Mouse (Mus musculus) liver, embryonic 13.5 days (tissue): ENCODE measurements around the gene Anapc11. TPM values are rescaled to one million over a fixed set of nuclear protein-coding genes. Genes with fewer than 3 reads are reported as not detected.
"Not testable (repeated sequence)": the region's sequence is repeated elsewhere in the genome, so short reads cannot be mapped to it uniquely, and the experiment has no call there.

ENCODE experiments used
- ATAC-seq: fragments of 200-750 bp; cut with Nextera tagmentation; 2 replicates; pipeline ENCODE4 v1.8.0; 2017; ENCODE audit warnings: low read depth, mild to moderate bottlenecking, moderate number of reproducible peaks, moderate library complexity
- DNase-seq: peaks from one replicate; pipeline ENCODE4 v3.0.0; 2022
- H3K27ac ChIP-seq: fragments of 300-500 bp; sonication (generic); 2 replicates; pipeline ENCODE4 v1.5.1; 2015; ENCODE audit warnings: moderate library complexity, mild to moderate bottlenecking, inconsistent platforms
- H3K27me3 ChIP-seq: fragments of 300-500 bp; sonication (generic); 2 replicates; pipeline ENCODE4 v1.6.1; 2015; ENCODE audit warnings: mild to moderate bottlenecking, inconsistent platforms
- H3K36me3 ChIP-seq: fragments of 300-500 bp; sonication (generic); 2 replicates; pipeline ENCODE4 v1.6.1; 2015; ENCODE audit warnings: mild to moderate bottlenecking, inconsistent platforms
- H3K4me1 ChIP-seq: fragments of 300-500 bp; sonication (generic); replicated peaks from 2 replicates; pipeline ENCODE4 v1.6.1; 2015; ENCODE audit warnings: inconsistent platforms
- H3K4me2 ChIP-seq: fragments of 300-500 bp; sonication (generic); 2 replicates; pipeline ENCODE4 v1.6.1; 2015; ENCODE audit warnings: inconsistent platforms, mild to moderate bottlenecking, moderate library complexity
- H3K4me3 ChIP-seq: fragments of 300-500 bp; sonication (generic); replicated peaks from 2 replicates; pipeline ENCODE4 v1.5.1; 2015; ENCODE audit warnings: mild to moderate bottlenecking, inconsistent platforms
- H3K9ac ChIP-seq: fragments of 300-500 bp; sonication (generic); 2 replicates; pipeline ENCODE4 v1.6.1; 2015; ENCODE audit warnings: mild to moderate bottlenecking, inconsistent platforms
- H3K9me3 ChIP-seq: fragments of 300-500 bp; sonication (generic); replicated peaks from 2 replicates; pipeline ENCODE4 v1.6.1; 2016; ENCODE audit warnings: inconsistent platforms
- WGBS: fragments of 180-500 bp; shearing (Covaris S2); methylation state at CpG from one replicate; pipeline ENCODE4 v1.1.7; 2015; ENCODE audit not compliant: insufficient replicate concordance; 5-methylcytosine and 5-hydroxymethylcytosine counted together
- polyA plus RNA-seq: library from polyadenylated mRNA; unstranded; fragments of >200 nt; fragmentation: Nextera tagmentation; extraction: Ambion mirVana; gene quantifications from 2 replicates; pipeline ENCODE4 v1.2.1, GENCODE M21; 2015

The Anapc11 gene
- 99.1 and 102 TPM in 2 replicates for polyA plus RNA-seq

DNA sequence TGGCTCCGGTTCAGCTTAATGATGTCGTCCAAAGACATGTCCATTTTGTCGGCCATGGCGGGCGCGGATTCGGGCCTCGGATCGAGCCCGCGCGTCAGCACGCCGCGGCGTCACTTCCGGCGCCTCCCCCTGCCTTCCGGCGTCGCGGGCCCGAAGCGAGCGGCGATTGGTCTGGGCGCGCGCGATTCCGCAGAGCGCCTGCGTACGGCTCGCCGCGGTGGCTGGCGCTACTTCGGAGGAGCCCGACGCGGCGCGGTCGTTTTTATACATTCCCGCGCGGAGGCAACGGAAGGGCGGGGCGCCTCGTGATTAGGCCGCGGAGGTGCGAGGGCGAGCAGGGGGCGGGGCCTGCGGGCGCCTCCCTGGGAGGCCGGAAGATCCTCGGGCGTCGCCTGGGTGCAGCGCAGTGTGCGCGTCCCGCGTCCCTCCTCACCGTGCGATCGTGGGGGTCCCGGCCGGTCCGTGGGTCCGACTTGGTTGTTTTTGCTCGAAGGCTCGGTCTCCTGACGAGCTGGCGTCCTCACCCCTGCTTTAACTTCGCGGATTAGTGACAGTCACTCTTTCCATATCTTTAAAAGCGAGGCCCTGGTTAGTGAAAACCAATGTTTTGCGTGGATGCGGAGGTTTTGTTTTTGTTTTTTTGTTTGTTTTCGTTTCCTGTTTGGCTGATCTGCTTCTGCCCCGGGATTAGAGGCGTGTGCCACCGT lies at the start of gene Anapc11, which contains the start of gene Alyref:
Anapc11 (plus strand) TSS at position 139 of the 707 bp plus-strand sequence.
Alyref (minus strand) TSS at position 83 of the 707 bp plus-strand sequence.
- peak within 1 kb of the TSS; percentile 99 for H3K4me3 ChIP-seq
- H3K4me1 ChIP-seq, result peaks cover 84% of the 10 kb centered on the region
- under 1% methylated on average over 88 of the region's 88 CpGs for WGBS
- H3K27ac ChIP-seq, result peak within 1 kb of the TSS; percentile 95
- peak within 1 kb of the TSS; percentile 98 for H3K4me2 ChIP-seq
- no peaks in the 10 kb centered on the region for H3K27me3 ChIP-seq
- no peaks in the 10 kb centered on the region for H3K9me3 ChIP-seq
- ATAC-seq (peak; percentile 97), DNase-seq (peak; percentile 92)
- peak within 1 kb of the TSS; percentile 99 for H3K9ac ChIP-seq
- peaks cover 68% of the 10 kb centered on the region for H3K36me3 ChIP-seq

DNA sequence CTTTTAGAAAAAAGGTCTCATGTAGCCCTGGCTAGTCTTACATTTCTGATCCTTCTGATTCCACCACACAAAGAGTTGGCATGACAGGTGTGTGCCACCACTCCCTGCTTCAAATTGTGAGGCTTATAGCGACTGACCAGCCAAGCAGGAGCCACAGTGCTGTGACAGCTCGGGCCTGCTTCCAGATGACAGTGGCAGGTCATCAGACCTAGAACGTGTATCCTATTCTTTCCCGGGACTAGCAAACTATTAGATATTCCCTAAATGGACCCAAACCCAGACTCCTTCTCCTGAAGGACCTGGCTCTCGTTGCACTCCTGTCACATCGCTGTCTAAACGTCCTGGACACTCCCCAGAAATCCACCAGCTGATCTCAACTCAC lies 49.4 kb upstream of the Anapc11 start:
- DNase-seq, result no peak
- peak overlapping the region; percentile 97 for H3K27ac ChIP-seq
- peaks cover 54% of the 10 kb centered on the region for H3K4me1 ChIP-seq
- peak overlapping the region; percentile 97 for H3K9ac ChIP-seq
- peak overlapping the region; percentile 84 for H3K4me3 ChIP-seq
- H3K27me3 ChIP-seq, result no peaks in the 10 kb centered on the region
- no peak for ATAC-seq
- H3K9me3 ChIP-seq, result no peaks in the 10 kb centered on the region
- H3K4me2 ChIP-seq, result peak overlapping the region; percentile 97
- H3K36me3 ChIP-seq, result peaks cover 13% of the 10 kb centered on the region
- WGBS, result 17% methylated on average over 7 of the region's 7 CpGs

DNA sequence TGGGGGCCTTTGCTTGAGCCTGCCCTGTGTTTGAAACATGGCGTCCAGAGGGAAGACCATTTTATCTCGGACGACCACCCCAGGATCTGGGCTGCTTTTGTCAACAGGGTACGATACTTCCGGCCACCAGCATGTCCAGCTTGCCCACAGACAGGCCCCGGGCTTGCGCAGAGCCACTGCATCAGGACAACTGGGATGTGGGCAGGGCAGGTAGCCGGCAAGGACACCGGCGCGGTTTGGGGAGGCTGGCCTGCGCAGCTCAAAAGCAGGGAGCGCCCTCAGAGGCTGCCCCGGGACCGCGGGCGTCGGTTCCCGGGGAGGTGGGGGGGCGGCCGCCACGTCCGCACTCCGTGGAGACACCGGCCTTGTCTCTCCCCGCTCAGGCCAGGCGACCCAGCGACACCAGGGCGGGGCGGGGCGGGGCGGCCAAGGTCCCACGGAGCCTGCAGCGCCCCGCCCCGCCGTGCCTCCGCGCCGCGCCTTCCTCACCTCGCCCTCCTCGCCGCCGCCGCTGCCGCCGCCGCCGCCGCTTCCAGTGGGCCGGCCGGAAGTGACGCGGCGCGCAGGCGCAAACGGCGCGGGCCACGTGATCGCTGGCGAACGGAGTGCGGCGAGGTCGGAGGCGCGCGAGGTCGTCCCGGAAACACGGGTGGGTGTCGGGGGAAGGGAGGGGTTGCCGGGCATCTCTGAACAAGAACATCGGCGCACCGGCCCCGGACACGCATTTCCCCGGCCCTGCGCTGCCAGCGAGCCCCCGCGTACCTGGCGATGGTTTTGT lies 48.9 kb upstream of the Anapc11 start, which contains the start of gene Mcrip1:
Mcrip1 (minus strand) TSS at position 560 of the 778 bp plus-strand sequence.
- peaks cover 8% of the 10 kb centered on the region for H3K36me3 ChIP-seq
- under 1% methylated on average over 84 of the region's 87 CpGs for WGBS
- DNase-seq, result peak; percentile 85

DNA sequence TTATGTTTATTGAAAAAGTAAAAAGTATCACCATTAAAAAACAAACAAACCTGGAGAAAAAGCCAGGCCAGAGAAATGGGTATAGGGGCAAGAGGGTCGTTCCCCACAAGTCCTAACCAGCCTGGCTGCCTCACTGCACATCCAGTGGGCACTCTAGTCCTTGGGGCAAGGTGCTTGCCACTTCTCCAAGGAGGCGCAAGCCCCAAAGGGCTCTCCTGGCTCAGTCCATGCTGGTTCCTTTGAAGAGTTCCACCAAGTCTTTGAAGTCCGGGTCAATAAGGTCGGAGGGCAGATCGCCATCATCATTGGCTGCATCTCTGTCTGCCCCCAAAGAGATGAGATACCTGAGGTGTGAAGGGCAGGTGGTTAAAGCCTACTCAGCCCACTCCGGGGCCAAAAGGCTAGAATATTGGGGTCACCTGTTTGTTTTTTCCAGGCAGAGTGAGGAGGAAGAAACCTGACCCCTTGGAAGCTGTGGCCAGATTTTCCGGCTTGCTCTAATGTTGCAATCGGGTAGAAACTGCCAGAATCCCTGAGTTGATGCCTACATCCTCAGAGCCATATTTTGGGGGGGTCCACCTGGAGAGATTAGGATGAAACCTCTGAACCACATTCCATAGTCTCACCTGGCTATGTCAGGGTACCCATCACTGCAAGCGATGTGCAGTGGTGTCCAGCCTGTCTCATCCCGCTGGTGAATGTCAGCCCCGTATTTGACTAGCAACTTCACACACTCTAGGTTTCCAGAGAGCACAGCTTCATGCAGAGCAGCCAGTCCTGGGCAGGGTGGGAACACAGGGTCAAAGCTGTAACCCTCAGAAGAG lies 48.0 kb upstream of the Anapc11 start:
- Histone ChIP-seq H3K4me2 (peak overlapping the region; percentile 97), H3K9ac (peak overlapping the region; percentile 97), H3K27ac (peak overlapping the region; percentile 97), H3K36me3 (no peaks in the 10 kb centered on the region), H3K27me3 (no peaks in the 10 kb centered on the region), H3K9me3 (no peaks in the 10 kb centered on the region), H3K4me1 (peaks cover 50% of the 10 kb centered on the region), H3K4me3 (peak overlapping the region; percentile 84)
- no peak for DNase-seq
- WGBS, result 66% methylated on average over 11 of the region's 11 CpGs
- ATAC-seq, result no peak

More for the DNA sequence above, 48.9 kb upstream of the Anapc11 start, which contains the start of gene Mcrip1:
- Histone ChIP-seq H3K4me1 (peaks cover 54% of the 10 kb centered on the region), H3K27me3 (no peaks in the 10 kb centered on the region), H3K4me2 (peak within 1 kb of the TSS; percentile 97), H3K4me3 (peak within 1 kb of the TSS; percentile 84), H3K9ac (peak within 1 kb of the TSS; percentile 97), H3K27ac (peak within 1 kb of the TSS; percentile 97), H3K9me3 (no peaks in the 10 kb centered on the region)
- peak; percentile 94 for ATAC-seq

DNA sequence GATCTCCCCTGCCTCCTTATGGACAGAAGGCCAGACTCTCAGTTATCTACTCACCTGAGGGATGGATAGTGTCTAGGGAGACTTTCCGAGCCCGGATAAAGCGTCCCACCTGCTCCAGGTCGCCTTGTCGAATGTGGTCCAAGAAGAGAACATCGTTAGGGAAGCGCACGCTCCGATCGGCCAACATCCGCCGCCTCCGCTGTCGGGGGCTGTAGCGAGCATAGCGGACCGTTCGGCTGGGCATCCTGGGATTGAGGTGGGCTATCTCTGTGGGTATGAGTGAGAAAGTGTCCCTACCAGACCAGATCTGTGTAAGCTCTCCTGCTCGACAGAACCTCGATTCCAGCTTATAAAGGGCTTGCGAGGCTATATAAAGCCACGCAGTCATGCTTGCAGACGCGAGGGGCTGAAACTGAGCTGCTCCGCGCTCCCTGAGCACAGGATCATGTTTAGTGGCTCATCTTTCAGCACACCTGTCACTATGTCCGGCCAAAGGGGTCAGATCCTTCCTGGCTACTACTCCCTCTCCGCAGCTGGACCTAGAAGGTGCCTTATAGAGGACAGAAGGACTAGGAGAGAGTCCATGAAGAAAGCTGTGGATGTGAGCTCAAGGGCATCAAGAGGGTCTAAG lies 47.3 kb upstream of the Anapc11 start, which contains the start of gene Ppp1r27:
Ppp1r27 (minus strand) TSS at position 323 of the 631 bp plus-strand sequence.
- no peak for ATAC-seq
- 89% methylated on average over 28 of the region's 28 CpGs for WGBS

DNA sequence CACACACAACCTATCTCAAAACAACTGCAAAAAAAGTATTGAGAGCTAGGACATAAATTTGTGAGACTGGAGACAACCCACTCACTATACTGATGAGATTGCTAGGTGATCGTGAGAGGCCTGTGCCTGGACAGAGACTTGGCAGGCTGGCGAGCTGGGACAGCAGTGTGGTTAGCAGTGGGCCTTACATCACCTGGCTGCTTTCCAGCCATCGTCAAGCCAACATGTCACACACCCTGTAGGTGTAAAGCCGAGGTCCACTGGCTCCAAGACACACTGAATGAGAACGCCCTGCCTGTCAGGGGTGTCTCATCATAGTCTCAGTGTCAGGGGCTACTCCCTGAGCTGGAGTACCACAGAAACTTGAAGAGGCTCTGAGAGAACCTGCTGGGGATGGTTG lies 45.5 kb upstream of the Anapc11 start:
- H3K4me1 ChIP-seq, result peaks cover 27% of the 10 kb centered on the region
- H3K36me3 ChIP-seq, result no peaks in the 10 kb centered on the region
- H3K27ac ChIP-seq, result no peak overlapping the region
- no peak overlapping the region for H3K4me2 ChIP-seq
- no peak overlapping the region for H3K9ac ChIP-seq
- WGBS, result 62% methylated on average over 5 of the region's 5 CpGs
- H3K9me3 ChIP-seq, result no peaks in the 10 kb centered on the region
- DNase-seq, result no peak
- H3K27me3 ChIP-seq, result no peaks in the 10 kb centered on the region
- no peak for ATAC-seq
- no peak overlapping the region for H3K4me3 ChIP-seq

More for the DNA sequence above, 47.3 kb upstream of the Anapc11 start, which contains the start of gene Ppp1r27:
- Histone ChIP-seq H3K27ac (peak within 1 kb of the TSS; percentile 97), H3K36me3 (no peaks in the 10 kb centered on the region), H3K27me3 (no peaks in the 10 kb centered on the region), H3K4me2 (peak within 1 kb of the TSS; percentile 97), H3K9ac (peak within 1 kb of the TSS; percentile 97), H3K9me3 (no peaks in the 10 kb centered on the region), H3K4me3 (peak within 1 kb of the TSS; percentile 84), H3K4me1 (peaks cover 45% of the 10 kb centered on the region)
- DNase-seq, result no peak

DNA sequence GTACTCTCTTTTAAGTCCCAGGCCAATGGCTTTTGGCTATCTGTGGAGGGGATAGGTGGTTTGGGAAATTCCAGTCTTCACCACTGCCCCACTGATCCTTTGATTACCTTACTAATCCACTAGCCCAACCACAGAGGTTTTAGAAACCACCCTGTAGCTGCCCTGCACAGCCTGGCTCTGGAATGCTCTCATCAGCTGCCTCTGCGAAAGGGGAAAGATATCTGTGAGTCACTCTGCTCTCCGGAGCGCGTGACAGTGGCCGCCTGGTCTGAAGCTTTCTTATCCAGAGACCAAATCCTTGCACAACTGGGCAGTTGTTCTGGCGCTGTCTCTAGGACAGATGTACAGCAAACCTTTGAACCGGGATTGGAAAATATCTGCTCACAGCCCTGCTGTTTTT lies 43.4 kb upstream of the Anapc11 start:
- Histone ChIP-seq H3K4me2 (no peak overlapping the region), H3K27ac (no peak overlapping the region), H3K36me3 (peaks cover 7% of the 10 kb centered on the region), H3K27me3 (no peaks in the 10 kb centered on the region), H3K4me1 (peaks cover 8% of the 10 kb centered on the region), H3K4me3 (no peak overlapping the region), H3K9ac (no peak overlapping the region), H3K9me3 (no peaks in the 10 kb centered on the region)
- DNase-seq (no peak), ATAC-seq (no peak)
- WGBS, result 55% methylated on average over 7 of the region's 7 CpGs

DNA sequence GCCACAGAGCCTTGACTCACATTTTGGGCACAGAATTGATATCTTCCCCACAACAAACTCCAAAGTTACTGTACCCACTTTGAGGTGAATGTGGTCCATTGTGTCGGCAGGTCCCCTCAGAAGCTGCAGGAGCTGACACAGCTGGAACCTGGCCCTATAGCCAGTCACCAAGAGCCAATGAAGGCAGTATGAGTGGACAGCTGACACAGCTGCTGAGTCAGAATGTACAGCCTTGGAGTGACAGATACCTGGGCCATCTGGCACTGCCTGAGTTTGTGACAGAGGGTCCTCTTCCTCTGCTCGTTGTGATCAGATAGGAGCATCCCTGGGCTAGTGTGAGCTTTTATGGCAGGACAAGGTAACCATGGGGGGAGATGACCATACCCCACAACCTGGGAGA lies 43.0 kb upstream of the Anapc11 start:
- H3K4me3 ChIP-seq, result no peak overlapping the region
- no peaks in the 10 kb centered on the region for H3K9me3 ChIP-seq
- peaks cover 12% of the 10 kb centered on the region for H3K36me3 ChIP-seq
- no peak overlapping the region for H3K9ac ChIP-seq
- no peak overlapping the region for H3K4me2 ChIP-seq
- H3K27me3 ChIP-seq, result no peaks in the 10 kb centered on the region
- peaks cover 4% of the 10 kb centered on the region for H3K4me1 ChIP-seq
- no peak overlapping the region for H3K27ac ChIP-seq
- 29% methylated on average over 2 of the region's 2 CpGs for WGBS
- ATAC-seq, result no peak
- no peak for DNase-seq

DNA sequence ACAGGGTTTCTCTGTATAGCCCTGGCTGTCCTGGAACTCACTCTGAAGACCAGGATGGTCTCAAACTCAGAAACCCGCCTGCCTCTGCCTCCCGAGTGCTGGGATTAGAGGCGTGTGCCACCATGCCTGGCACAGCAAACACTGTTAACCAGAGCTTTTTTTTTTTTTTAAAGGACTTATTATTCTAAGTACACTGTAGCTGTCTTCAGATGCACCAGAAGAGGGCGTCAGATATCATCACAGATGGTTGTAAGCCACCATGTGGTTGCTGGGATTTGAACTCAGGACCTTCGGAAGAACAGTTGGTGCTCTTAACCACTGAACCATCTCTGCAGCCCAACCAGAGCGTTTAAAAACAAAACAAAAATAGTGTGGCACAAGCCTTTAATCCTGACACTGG lies 39.4 kb upstream of the Anapc11 start:
- WGBS, result 75% methylated on average over 6 of the region's 6 CpGs
- not testable (repeated sequence) for H3K9ac ChIP-seq, H3K4me2 ChIP-seq, H3K9me3 ChIP-seq, DNase-seq, H3K4me1 ChIP-seq, ATAC-seq, H3K27me3 ChIP-seq, H3K4me3 ChIP-seq, H3K27ac ChIP-seq
- peaks cover 47% of the 10 kb centered on the region for H3K36me3 ChIP-seq

DNA sequence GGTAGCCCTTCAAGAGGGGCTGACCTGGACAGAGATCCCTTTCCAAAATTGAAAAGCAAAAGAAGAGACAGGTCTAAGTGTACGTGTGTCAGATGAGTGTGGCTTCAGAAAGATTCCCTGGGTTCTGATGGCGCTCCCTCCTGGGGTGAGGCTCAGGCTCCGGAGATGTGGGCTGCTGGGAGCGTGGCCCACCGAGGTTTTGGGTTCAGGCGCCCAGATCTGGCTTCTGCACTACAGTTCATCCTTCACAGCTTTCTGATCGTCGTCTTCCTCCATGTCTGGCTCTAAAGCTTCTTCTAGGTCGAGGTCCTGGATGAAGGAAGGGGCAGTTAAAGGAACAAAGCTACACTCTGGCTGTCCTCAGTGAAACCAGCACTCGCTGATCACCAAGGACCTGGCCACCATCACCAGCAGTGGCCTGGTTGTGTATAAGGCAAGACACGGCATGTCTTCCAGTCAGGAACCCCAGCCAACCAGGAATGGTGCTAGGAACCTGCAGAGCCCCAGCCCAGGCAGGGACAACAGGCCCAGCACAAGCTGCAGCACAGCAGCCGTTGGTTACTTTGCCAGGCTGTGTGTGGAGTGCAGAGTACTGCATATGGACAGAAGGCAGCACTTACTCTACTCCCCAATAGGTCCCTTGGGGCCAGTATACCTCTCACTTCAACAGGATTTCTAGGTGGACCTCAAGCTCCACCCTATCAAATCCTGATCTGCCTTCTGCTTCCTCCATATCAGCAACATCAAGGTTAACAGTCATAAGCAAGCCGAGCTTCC lies 37.1 kb upstream of the Anapc11 start:
- no peak overlapping the region for H3K9ac ChIP-seq
- no peak for DNase-seq
- ATAC-seq, result no peak
- no peak overlapping the region for H3K4me3 ChIP-seq
- 80% methylated on average over 13 of the region's 13 CpGs for WGBS
- H3K27ac ChIP-seq, result no peak overlapping the region
- H3K36me3 ChIP-seq, result peaks cover 69% of the 10 kb centered on the region
- no peaks in the 10 kb centered on the region for H3K4me1 ChIP-seq
- no peaks in the 10 kb centered on the region for H3K9me3 ChIP-seq
- H3K27me3 ChIP-seq, result no peaks in the 10 kb centered on the region
- H3K4me2 ChIP-seq, result no peak overlapping the region
